Mouse (Mus musculus) CD8-positive naive resting alpha-beta T cell, adult 2 months (primary cell): Measurements from ENCODE around the gene Plekhg2.
"Not testable (repeated sequence)": the region's sequence is repeated elsewhere in the genome, so short reads cannot be mapped to it uniquely, and the experiment has no call there.

Experiments
- DNase-seq, 2 experiments: peaks; one replicate each; pipeline ENCODE4 v3.0.0; 2022; ENCODE audit warnings: low read depth in 2 of 2, low spot score in 2 of 2

Plekhg2 gene

GRCm38 (mm10) chr7:28372251-28373108 lies at the start of gene Plekhg2:
TSS of gene Plekhg2 (minus strand) at chr7:28372599.
- peak; percentile 96 to 97 for DNase-seq

GRCm38 (mm10) chr7:28419416-28419815 lies 47.0 kb upstream of the Plekhg2 start:
- no peak for DNase-seq

- DNase-seq, result no peak
Observed at GRCm38 (mm10) chr7:28418096-28418670, 45.8 kb upstream of the Plekhg2 start.

GRCm38 (mm10) chr7:28417368-28417767 lies 45.0 kb upstream of the Plekhg2 start:
- no peak for DNase-seq

GRCm38 (mm10) chr7:28412826-28413225 lies 40.4 kb upstream of the Plekhg2 start:
- peak in 1 of 2 experiments; percentile 35 for DNase-seq

GRCm38 (mm10) chr7:28410841-28411475 lies 38.6 kb upstream of the Plekhg2 start:
- DNase-seq, result no peak

- DNase-seq, result no peak
Observed at GRCm38 (mm10) chr7:28401942-28402341, 29.5 kb upstream of the Plekhg2 start.

- DNase-seq, result no peak
Observed at GRCm38 (mm10) chr7:28401030-28401429, 28.6 kb upstream of the Plekhg2 start.

- no peak for DNase-seq
Observed at GRCm38 (mm10) chr7:28398696-28399340, 26.4 kb upstream of the Plekhg2 start.

GRCm38 (mm10) chr7:28398000-28398399 lies 25.6 kb upstream of the Plekhg2 start:
- DNase-seq, result no peak

GRCm38 (mm10) chr7:28395425-28395824 lies 23.0 kb upstream of the Plekhg2 start:
- no peak for DNase-seq

- DNase-seq, result no peak
Observed at GRCm38 (mm10) chr7:28393272-28393951, 21.0 kb upstream of the Plekhg2 start.

GRCm38 (mm10) chr7:28392429-28393271 lies 20.3 kb upstream of the Plekhg2 start, which contains the start of the genes Med29 and Paf1:
TSS of gene Med29 (minus strand) at chr7:28392708.
TSS of gene Paf1 (plus strand) at chr7:28392951.
- peak; percentile 90 to 92 for DNase-seq

- DNase-seq, result no peak
Observed at GRCm38 (mm10) chr7:28390331-28390730, 17.9 kb upstream of the Plekhg2 start.

GRCm38 (mm10) chr7:28387384-28387783 lies 15.0 kb upstream of the Plekhg2 start:
- DNase-seq, result not testable (repeated sequence)

GRCm38 (mm10) chr7:28386877-28387276 lies 14.5 kb upstream of the Plekhg2 start:
- DNase-seq, result not testable (repeated sequence)

GRCm38 (mm10) chr7:28386462-28386861 lies 14.1 kb upstream of the Plekhg2 start:
- DNase-seq, result peak; percentile 77 to 84

- no peak for DNase-seq
Observed at GRCm38 (mm10) chr7:28386007-28386406, 13.6 kb upstream of the Plekhg2 start.

GRCm38 (mm10) chr7:28385196-28385595 lies 12.8 kb upstream of the Plekhg2 start:
- DNase-seq, result no peak

GRCm38 (mm10) chr7:28384162-28384561 lies 11.8 kb upstream of the Plekhg2 start:
- DNase-seq, result peak; percentile 42 to 44
